Mouse (Mus musculus): ENCODE results near the gene Col13a1. TPM values are rescaled to one million over a fixed set of nuclear protein-coding genes. Genes with fewer than 3 reads are reported as not detected.

The Col13a1 gene
- 1.1 and 1.2 TPM in 2 replicates for polyA plus RNA-seq (2014; fragmentation: Nextera tagmentation; extraction: Ambion mirVana)

DNA sequence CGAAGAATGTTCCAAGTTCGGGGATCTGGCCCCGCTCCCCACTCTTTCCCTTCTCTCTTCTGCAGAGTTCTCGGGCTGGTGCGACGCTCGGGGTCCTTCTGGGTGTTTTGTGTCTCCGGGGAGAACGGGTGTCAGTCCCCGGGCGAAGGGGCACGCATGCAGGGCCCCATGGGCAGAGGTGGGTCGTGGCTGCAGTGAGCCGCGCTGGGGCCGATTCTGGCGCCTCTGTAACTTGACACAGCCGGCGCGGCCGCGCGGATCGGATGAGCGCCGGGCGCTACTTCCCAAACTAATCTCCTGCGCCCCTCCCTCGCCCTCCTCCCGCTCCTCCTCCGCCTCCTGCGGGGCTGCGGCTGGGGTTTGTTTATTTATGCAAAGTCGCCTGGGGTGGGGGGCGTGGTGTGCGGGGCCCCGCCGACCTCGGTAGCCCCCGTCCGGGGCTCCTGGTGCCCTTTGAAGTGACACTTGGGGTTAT lies at the start of gene Col13a1:
TSS of gene Col13a1 (minus strand) at position 243 of the 475 bp plus-strand sequence.
- no peak; the same call in 1 of the 2 replicates for ATAC-seq (replicated peaks; ENCODE audit: low FRiP score)
- Histone ChIP-seq H3K27me3 (ENCODE audit: control insufficient read depth, insufficient read depth, low read length) (peaks cover 48% of the 10 kb centered on the region), H3K9ac (ENCODE audit: low read length) (no peak within 1 kb of the TSS; the same call in 1 of the 2 replicates), H3K36me3 (ENCODE audit: control insufficient read depth, insufficient read depth, low read length) (no peaks in the 10 kb centered on the region), H3K27ac (ENCODE audit: low read depth, low read length) (no peak within 1 kb of the TSS), H3K4me1 (replicated peaks; ENCODE audit: control insufficient read depth, insufficient read depth, low read length) (peaks cover 8% of the 10 kb centered on the region; the same call in 1 of the 2 replicates), H3K4me2 (ENCODE audit: low read depth, low read length, severe bottlenecking) (peak within 1 kb of the TSS; percentile 58), H3K4me3 (ENCODE audit: low read depth, low read length) (peak within 1 kb of the TSS; percentile 36), H3K9me3 (ENCODE audit: control insufficient read depth, low read length) (no peaks in the 10 kb centered on the region)
- under 1% methylated on average over 39 of the region's 41 CpGs for WGBS
- peak; percentile 76 for DNase-seq (ENCODE audit: low spot score)

DNA sequence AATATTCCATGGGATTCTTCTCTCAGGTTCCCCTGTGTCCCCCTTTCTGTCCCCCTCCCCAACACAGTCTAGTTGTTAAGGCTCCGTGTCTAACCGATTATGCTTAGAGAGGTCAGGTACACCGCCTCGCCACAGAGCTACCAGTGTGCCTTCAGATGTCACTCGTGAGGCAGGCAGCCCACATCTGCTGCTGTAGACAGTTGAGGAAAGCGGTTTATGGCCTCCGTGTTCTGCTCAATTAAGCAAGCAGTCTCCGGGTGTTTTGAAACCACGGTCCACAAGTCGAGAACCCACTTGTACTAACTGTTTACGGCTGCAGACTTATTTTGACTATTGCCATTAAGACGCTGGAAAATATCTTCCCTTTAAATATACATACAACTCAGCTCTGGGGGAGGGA lies 48.8 kb upstream of the Col13a1 start:
- no peaks in the 10 kb centered on the region for H3K4me1 ChIP-seq (replicated peaks; ENCODE audit: control insufficient read depth, insufficient read depth, low read length)
- H3K27me3 ChIP-seq (ENCODE audit: control insufficient read depth, insufficient read depth, low read length), result no peaks in the 10 kb centered on the region
- no peaks in the 10 kb centered on the region for H3K36me3 ChIP-seq (ENCODE audit: control insufficient read depth, insufficient read depth, low read length)
- H3K27ac ChIP-seq (ENCODE audit: low read depth, low read length), result no peak overlapping the region
- H3K4me3 ChIP-seq (ENCODE audit: low read depth, low read length), result no peak overlapping the region
- DNase-seq (ENCODE audit: low spot score) (no peak), ATAC-seq (replicated peaks; ENCODE audit: low FRiP score) (no peak)
- no peak overlapping the region for H3K4me2 ChIP-seq (ENCODE audit: low read depth, low read length, severe bottlenecking)
- H3K9me3 ChIP-seq (ENCODE audit: control insufficient read depth, low read length), result no peaks in the 10 kb centered on the region
- WGBS, result 82% methylated on average over 12 of the region's 12 CpGs
- no peak overlapping the region for H3K9ac ChIP-seq (ENCODE audit: low read length)

DNA sequence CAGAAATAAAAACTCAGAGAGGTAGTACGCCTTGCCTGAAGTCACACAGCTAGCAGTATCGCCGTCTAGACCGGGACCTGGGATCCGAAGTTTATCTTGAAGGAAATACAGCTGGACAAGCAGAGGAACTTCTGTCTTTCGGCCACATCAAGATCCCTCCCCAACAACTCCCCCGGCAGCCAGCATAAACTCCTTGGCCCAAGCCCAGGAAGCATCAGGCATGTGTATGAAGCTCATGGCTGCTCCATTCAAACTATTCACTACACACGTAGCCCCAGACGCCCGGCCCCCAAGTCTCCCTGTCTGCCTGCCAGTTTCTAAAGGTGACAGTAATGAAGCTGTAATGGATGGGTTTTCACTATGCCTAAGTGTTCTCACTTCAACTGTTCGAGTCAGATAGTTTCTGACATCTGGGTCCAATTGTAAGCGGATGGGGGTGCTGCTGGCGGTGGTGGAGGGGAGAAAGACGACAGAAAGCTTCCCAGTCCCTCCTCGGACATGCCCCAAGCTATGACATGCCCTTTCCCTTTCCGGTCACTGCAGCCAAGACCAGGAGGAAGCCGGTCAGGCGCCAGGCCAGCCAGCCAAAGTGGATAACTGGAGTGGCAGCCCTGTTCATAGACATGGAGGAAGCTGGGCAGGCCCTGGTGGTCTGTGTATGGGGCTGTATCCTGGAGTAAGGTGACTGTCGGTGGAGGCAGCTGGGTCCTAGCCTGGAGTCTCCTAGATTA lies 45.1 kb upstream of the Col13a1 start:
- Histone ChIP-seq H3K4me2 (ENCODE audit: low read depth, low read length, severe bottlenecking) (no peak overlapping the region), H3K9me3 (ENCODE audit: control insufficient read depth, low read length) (no peaks in the 10 kb centered on the region), H3K9ac (ENCODE audit: low read length) (no peak overlapping the region), H3K4me3 (ENCODE audit: low read depth, low read length) (no peak overlapping the region), H3K27ac (ENCODE audit: low read depth, low read length) (no peak overlapping the region), H3K36me3 (ENCODE audit: control insufficient read depth, insufficient read depth, low read length) (no peaks in the 10 kb centered on the region), H3K27me3 (ENCODE audit: control insufficient read depth, insufficient read depth, low read length) (no peaks in the 10 kb centered on the region), H3K4me1 (replicated peaks; ENCODE audit: control insufficient read depth, insufficient read depth, low read length) (0 out of 2 replicates have a peak, but pooled peaks cover 3% of the 10 kb centered on the region)
- WGBS, result 71% methylated on average over 19 of the region's 19 CpGs
- ATAC-seq (replicated peaks; ENCODE audit: low FRiP score), result no peak
- DNase-seq (ENCODE audit: low spot score), result no peak

DNA sequence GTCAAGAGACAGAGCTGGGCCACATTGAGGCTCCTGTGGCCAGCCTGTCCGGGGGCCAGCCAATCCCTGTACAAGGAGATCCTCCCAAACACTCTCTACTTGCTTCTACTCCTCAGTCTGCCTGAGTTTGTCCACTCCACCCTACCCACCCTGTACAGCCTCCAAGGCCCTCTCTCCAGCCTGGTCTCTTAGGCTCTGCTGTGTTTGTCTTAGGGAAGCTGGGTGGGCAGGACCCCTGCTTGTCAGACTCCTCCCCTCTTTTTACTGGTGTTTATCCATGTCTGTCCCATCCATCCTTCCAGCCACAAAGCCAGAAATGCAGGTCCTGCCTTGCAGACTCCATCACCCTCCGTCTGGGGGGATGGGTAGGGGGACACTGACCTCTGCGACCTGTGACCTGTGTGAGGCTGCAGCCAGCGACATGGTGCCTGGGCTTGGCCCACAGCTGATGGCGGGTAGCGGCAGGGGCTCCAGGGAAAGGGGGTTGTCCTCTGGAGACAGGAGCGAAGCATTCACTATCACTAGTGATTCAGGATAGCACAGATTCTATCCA lies 41.2 kb upstream of the Col13a1 start:
- no peak overlapping the region for H3K27ac ChIP-seq (ENCODE audit: low read depth, low read length)
- H3K36me3 ChIP-seq (ENCODE audit: control insufficient read depth, insufficient read depth, low read length), result no peaks in the 10 kb centered on the region
- H3K4me2 ChIP-seq (ENCODE audit: low read depth, low read length, severe bottlenecking), result no peak overlapping the region
- no peak for DNase-seq (ENCODE audit: low spot score)
- H3K9me3 ChIP-seq (ENCODE audit: control insufficient read depth, low read length), result no peaks in the 10 kb centered on the region
- WGBS, result 26% methylated on average over 7 of the region's 7 CpGs
- H3K4me1 ChIP-seq (replicated peaks; ENCODE audit: control insufficient read depth, insufficient read depth, low read length), result 0 out of 2 replicates have a peak, but pooled peaks cover 3% of the 10 kb centered on the region
- no peak overlapping the region for H3K4me3 ChIP-seq (ENCODE audit: low read depth, low read length)
- ATAC-seq (replicated peaks; ENCODE audit: low FRiP score), result no peak
- no peak overlapping the region for H3K9ac ChIP-seq (ENCODE audit: low read length)
- H3K27me3 ChIP-seq (ENCODE audit: control insufficient read depth, insufficient read depth, low read length), result no peaks in the 10 kb centered on the region

DNA sequence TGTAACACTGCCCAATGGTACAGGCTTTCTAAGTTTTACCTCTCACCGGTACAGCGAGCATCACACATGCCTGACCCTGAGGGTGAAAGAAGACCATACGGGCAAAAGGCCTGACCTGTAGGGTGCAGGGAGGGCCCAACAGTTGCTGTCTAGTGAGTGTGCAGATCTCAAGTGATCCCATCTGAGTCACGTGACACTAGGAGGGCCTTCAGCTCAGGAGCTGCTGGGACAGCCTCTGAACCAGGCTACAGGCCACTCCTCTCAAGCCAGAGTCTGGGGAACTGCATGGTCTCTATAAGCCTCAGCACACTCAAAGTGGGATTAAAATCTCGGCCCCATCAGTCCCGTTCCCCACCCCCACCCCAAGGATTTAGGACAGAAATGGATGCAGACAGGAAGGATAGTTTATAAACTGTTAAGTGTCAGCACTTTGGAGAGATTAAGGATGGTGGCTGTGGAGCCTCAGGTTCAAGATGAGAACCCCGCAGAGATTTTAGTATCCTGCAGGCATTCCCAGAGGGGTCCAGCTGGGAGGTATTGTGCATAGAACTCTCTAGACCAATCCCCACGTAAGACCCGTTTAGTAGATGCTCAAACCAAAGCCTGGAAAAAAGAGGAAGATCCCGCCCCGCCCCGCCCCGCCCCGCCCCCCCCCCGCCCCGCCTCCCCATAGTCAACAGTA lies 40.6 kb upstream of the Col13a1 start:
- WGBS, result 21% methylated on average over 14 of the region's 16 CpGs
- Histone ChIP-seq H3K9ac (ENCODE audit: low read length) (no peak overlapping the region), H3K4me1 (replicated peaks; ENCODE audit: control insufficient read depth, insufficient read depth, low read length) (0 out of 2 replicates have a peak, but pooled peaks cover 3% of the 10 kb centered on the region), H3K4me3 (ENCODE audit: low read depth, low read length) (no peak overlapping the region), H3K9me3 (ENCODE audit: control insufficient read depth, low read length) (no peaks in the 10 kb centered on the region), H3K27me3 (ENCODE audit: control insufficient read depth, insufficient read depth, low read length) (no peaks in the 10 kb centered on the region), H3K4me2 (ENCODE audit: low read depth, low read length, severe bottlenecking) (no peak overlapping the region), H3K27ac (ENCODE audit: low read depth, low read length) (no peak overlapping the region), H3K36me3 (ENCODE audit: control insufficient read depth, insufficient read depth, low read length) (no peaks in the 10 kb centered on the region)
- no peak for DNase-seq (ENCODE audit: low spot score)
- no peak for ATAC-seq (replicated peaks; ENCODE audit: low FRiP score)

DNA sequence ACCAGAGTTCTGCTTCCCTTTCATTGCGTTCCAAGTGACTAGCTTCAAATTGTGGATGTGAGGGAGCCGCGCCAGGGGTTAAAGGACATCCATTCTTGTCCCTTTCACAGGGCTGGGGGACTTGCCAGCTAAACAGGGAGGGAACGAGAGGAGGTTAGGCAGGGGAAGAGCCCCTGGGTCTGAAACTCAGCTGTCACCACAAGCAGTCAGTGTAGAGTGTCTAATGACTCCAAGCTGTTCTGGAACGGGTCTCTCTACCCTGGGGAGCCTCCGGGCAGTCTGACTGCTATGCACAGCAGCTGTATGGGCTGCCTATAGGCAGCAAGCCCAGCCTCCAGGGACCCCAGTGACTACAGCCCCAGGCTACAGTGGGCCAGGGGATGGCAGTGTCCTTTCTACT lies 38.0 kb upstream of the Col13a1 start:
- Histone ChIP-seq H3K9me3 (ENCODE audit: control insufficient read depth, low read length) (no peaks in the 10 kb centered on the region), H3K36me3 (ENCODE audit: control insufficient read depth, insufficient read depth, low read length) (no peaks in the 10 kb centered on the region), H3K4me1 (replicated peaks; ENCODE audit: control insufficient read depth, insufficient read depth, low read length) (0 out of 2 replicates have a peak, but pooled peaks cover 3% of the 10 kb centered on the region), H3K4me3 (ENCODE audit: low read depth, low read length) (no peak overlapping the region), H3K4me2 (ENCODE audit: low read depth, low read length, severe bottlenecking) (no peak overlapping the region), H3K27me3 (ENCODE audit: control insufficient read depth, insufficient read depth, low read length) (no peaks in the 10 kb centered on the region), H3K27ac (ENCODE audit: low read depth, low read length) (no peak overlapping the region), H3K9ac (ENCODE audit: low read length) (no peak overlapping the region)
- ATAC-seq (replicated peaks; ENCODE audit: low FRiP score), result no peak
- WGBS, result 53% methylated on average over 6 of the region's 6 CpGs
- no peak for DNase-seq (ENCODE audit: low spot score)

DNA sequence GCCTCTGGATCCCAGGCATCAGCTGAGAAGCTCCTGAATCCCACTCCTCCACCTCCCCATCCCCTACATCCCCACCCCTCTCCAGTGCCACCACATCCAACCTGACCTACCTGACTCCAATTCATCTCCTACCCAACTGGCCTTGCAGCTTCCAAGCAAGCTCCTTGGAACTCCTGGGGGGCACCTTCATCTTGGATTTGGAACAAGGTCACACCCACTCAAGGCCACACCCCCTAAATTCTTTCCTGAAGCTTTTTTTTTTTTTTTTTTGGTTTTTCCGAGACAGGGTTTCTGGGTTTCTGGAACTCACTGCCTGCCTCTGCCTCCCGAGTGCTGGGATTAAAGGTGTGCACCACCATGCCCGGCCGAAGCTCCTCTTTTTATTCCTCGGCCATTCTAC lies 34.3 kb upstream of the Col13a1 start:
- DNase-seq (ENCODE audit: low spot score), result no peak
- H3K27me3 ChIP-seq (ENCODE audit: control insufficient read depth, insufficient read depth, low read length), result no peaks in the 10 kb centered on the region
- H3K36me3 ChIP-seq (ENCODE audit: control insufficient read depth, insufficient read depth, low read length), result no peaks in the 10 kb centered on the region
- no peak overlapping the region for H3K9ac ChIP-seq (ENCODE audit: low read length)
- no peak for ATAC-seq (replicated peaks; ENCODE audit: low FRiP score)
- H3K4me3 ChIP-seq (ENCODE audit: low read depth, low read length), result no peak overlapping the region
- H3K4me1 ChIP-seq (replicated peaks; ENCODE audit: control insufficient read depth, insufficient read depth, low read length), result no peaks in the 10 kb centered on the region
- 91% methylated on average over 5 of the region's 5 CpGs for WGBS
- H3K9me3 ChIP-seq (ENCODE audit: control insufficient read depth, low read length), result no peaks in the 10 kb centered on the region
- H3K27ac ChIP-seq (ENCODE audit: low read depth, low read length), result no peak overlapping the region
- H3K4me2 ChIP-seq (ENCODE audit: low read depth, low read length, severe bottlenecking), result no peak overlapping the region

DNA sequence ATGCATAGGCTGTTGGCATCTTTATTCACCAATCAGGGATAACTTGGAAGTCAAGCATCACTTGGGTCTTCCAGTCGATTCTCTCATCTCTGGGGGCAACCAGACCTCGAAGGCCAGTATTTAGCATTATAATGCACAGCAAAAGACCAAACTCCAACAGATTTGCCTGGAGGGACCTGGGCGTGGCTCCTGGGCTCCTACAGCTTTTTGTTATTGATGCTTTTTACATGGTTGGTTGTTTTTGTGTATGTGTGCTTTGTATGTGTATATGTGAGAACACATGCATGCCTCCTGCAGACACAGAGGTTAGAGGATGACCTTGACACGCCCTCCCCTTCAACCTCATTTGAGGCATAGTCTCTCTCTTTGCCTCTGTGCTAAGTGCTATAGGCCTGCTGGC lies 33.5 kb upstream of the Col13a1 start:
- H3K36me3 ChIP-seq (ENCODE audit: control insufficient read depth, insufficient read depth, low read length), result no peaks in the 10 kb centered on the region
- H3K27ac ChIP-seq (ENCODE audit: low read depth, low read length), result no peak overlapping the region
- no peaks in the 10 kb centered on the region for H3K4me1 ChIP-seq (replicated peaks; ENCODE audit: control insufficient read depth, insufficient read depth, low read length)
- H3K9ac ChIP-seq (ENCODE audit: low read length), result no peak overlapping the region
- H3K4me3 ChIP-seq (ENCODE audit: low read depth, low read length), result no peak overlapping the region
- no peak overlapping the region for H3K4me2 ChIP-seq (ENCODE audit: low read depth, low read length, severe bottlenecking)
- DNase-seq (ENCODE audit: low spot score) (no peak), ATAC-seq (replicated peaks; ENCODE audit: low FRiP score) (no peak)
- 78% methylated on average over 4 of the region's 4 CpGs for WGBS
- no peaks in the 10 kb centered on the region for H3K27me3 ChIP-seq (ENCODE audit: control insufficient read depth, insufficient read depth, low read length)
- H3K9me3 ChIP-seq (ENCODE audit: control insufficient read depth, low read length), result no peaks in the 10 kb centered on the region

Measured in forebrain, embryonic 11.5 days (tissue).